Mouse (Mus musculus) forebrain, embryonic 13.5 days (tissue): ENCODE measurements around the gene Cyp19a1. TPM values are rescaled to one million over a fixed set of nuclear protein-coding genes. Genes with fewer than 3 reads are reported as not detected.

Source experiments
- ATAC-seq: fragments of 200-750 bp; cut with Nextera tagmentation; 2 replicates; pipeline ENCODE4 v1.8.0; 2017
- H3K27ac ChIP-seq: fragments of 300-500 bp; sonication (generic); 2 replicates; pipeline ENCODE4 v1.5.1; 2015; ENCODE audit warnings: inconsistent platforms, mild to moderate bottlenecking, moderate library complexity
- H3K27me3 ChIP-seq: fragments of 300-500 bp; sonication (generic); 2 replicates; pipeline ENCODE4 v1.6.1; 2015; ENCODE audit warnings: mild to moderate bottlenecking, inconsistent platforms
- H3K36me3 ChIP-seq: fragments of 300-500 bp; sonication (generic); 2 replicates; pipeline ENCODE4 v1.6.1; 2015; ENCODE audit warnings: mild to moderate bottlenecking, inconsistent platforms; ENCODE audit not compliant: poor library complexity, severe bottlenecking
- H3K4me1 ChIP-seq: fragments of 300-500 bp; sonication (generic); 2 replicates; pipeline ENCODE4 v1.6.1; 2015; ENCODE audit warnings: inconsistent platforms
- H3K4me2 ChIP-seq: fragments of 300-500 bp; sonication (generic); 2 replicates; pipeline ENCODE4 v1.6.1; 2015; ENCODE audit warnings: inconsistent platforms, mild to moderate bottlenecking, moderate library complexity
- H3K4me3 ChIP-seq: fragments of 300-500 bp; sonication (generic); 2 replicates; pipeline ENCODE4 v1.5.1; 2015; ENCODE audit warnings: mild to moderate bottlenecking, inconsistent platforms
- H3K9ac ChIP-seq: fragments of 300-500 bp; sonication (generic); 2 replicates; pipeline ENCODE4 v1.6.1; 2015; ENCODE audit warnings: mild to moderate bottlenecking, inconsistent platforms
- H3K9me3 ChIP-seq: fragments of 300-500 bp; sonication (generic); replicated peaks from 2 replicates; pipeline ENCODE4 v1.6.1; 2016; ENCODE audit warnings: inconsistent platforms
- WGBS: fragments of 180-500 bp; shearing (Covaris S2); methylation state at CpG from one replicate; pipeline ENCODE4 v1.1.7; 2015; 5-methylcytosine and 5-hydroxymethylcytosine counted together
- polyA plus RNA-seq: library from polyadenylated mRNA; unstranded; fragments of >200 nt; fragmentation: Nextera tagmentation; extraction: Ambion mirVana; gene quantifications from 2 replicates; pipeline ENCODE4 v1.2.1, GENCODE M21; 2015

The Cyp19a1 gene
- polyA plus RNA-seq, 1 experiment from 2014 or later, result 0.14 TPM

DNA sequence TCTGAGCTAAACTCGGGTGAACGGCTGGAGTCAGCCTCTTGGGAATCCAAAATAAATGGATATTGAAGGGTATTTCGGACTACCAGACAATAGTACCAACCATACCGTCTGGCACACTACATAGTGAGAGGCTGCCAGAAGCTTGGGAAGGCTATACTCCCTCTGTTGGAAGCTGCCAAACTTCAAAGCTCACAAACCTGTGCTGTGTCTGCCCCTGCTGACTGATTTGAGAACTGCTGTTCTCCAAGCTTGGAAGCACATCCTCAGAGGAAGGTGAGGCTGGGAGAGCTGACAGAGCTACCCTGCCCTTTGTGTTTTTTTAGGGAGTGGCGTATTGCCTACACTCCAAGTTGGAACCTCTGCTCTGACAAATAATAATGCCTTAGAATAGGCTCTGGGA lies 104.8 kb downstream of the Cyp19a1 start:
- no peak for ATAC-seq
- H3K9me3 ChIP-seq, result peaks cover 3% of the 10 kb centered on the region; the same call in 1 of the 2 replicates
- 71% methylated on average over 5 of the region's 5 CpGs for WGBS
- H3K36me3 ChIP-seq, result no peaks in the 10 kb centered on the region
- H3K4me2 ChIP-seq, result no peak overlapping the region
- no peak overlapping the region for H3K4me3 ChIP-seq
- H3K27me3 ChIP-seq, result no peaks in the 10 kb centered on the region
- H3K9ac ChIP-seq, result no peak overlapping the region
- H3K27ac ChIP-seq, result no peak overlapping the region
- H3K4me1 ChIP-seq, result no peaks in the 10 kb centered on the region

DNA sequence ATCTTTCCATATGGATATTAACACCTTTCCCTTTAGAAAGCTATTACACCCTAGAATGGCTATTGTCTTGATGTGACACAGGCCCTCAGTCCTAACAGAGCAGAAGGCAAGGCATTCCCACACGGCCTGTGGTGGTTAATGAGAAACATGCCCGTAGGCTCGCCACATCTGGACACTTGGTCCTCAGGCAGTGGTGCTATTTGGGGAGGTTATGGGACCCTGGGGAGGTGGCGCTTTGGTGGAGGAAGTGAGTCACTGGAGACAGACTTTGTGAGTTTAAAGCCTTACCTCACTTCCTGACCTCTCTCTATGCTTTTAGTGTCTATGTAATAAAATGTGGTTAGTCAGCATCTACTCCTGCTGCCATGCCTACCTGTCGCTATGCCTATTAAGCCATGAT lies 114.2 kb downstream of the Cyp19a1 start:
- Histone ChIP-seq H3K4me1 (no peaks in the 10 kb centered on the region), H3K36me3 (no peaks in the 10 kb centered on the region), H3K9ac (no peak overlapping the region), H3K9me3 (no peaks in the 10 kb centered on the region), H3K27me3 (no peaks in the 10 kb centered on the region), H3K4me2 (no peak overlapping the region), H3K4me3 (no peak overlapping the region), H3K27ac (no peak overlapping the region)
- ATAC-seq, result no peak
- WGBS, result 84% methylated on average over 5 of the region's 5 CpGs

DNA sequence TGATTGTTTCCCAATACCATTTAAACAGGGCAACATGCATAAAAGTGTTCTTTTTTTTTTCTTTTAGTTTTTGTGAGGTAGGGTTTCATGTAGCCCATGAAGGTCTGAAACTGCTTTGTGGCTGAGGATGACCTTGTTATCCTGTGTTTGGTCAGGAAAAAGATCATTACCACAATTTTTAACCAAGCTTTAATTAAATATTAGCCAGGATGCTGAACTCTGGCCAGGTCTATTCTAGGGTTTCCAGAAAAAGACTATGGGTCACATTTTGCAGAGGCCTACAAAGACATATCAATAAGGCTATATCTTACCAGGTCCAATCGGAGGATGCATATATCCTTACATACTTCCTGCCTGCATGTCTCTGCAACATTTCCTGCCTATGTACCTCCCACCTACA lies 128.7 kb downstream of the Cyp19a1 start:
- no peak overlapping the region for H3K4me3 ChIP-seq
- H3K4me2 ChIP-seq, result no peak overlapping the region
- ATAC-seq, result no peak
- no peaks in the 10 kb centered on the region for H3K27me3 ChIP-seq
- 100% methylated on average over 1 of the region's 1 CpGs for WGBS
- no peak overlapping the region for H3K9ac ChIP-seq
- H3K4me1 ChIP-seq, result no peaks in the 10 kb centered on the region; the same call in 1 of the 2 replicates
- H3K27ac ChIP-seq, result no peak overlapping the region
- H3K36me3 ChIP-seq, result no peaks in the 10 kb centered on the region
- no peaks in the 10 kb centered on the region for H3K9me3 ChIP-seq

Other genes with a start within 250 kb of the Cyp19a1 start
- gene Tnfaip8l3, start 199.7 kb downstream of the Cyp19a1 start, polyA plus RNA-seq, result 0.12 and 0.19 TPM in 2 replicates
- gene Gldn, start 18.4 kb upstream of the Cyp19a1 start, polyA plus RNA-seq, result 0.19 TPM in 2 replicates
- 29.1 and 30.0 TPM in 2 replicates for gene Dmxl2, start 233.5 kb upstream of the Cyp19a1 start, polyA plus RNA-seq